Mouse (Mus musculus): ENCODE measurements around the gene Dync2li1. TPM values are rescaled to one million over a fixed set of nuclear protein-coding genes. Genes with fewer than 3 reads are reported as not detected.

Gene Dync2li1
- polyA plus RNA-seq, 1 experiment from 2014 or later: 33.5 TPM

GRCm38 (mm10) chr17:84675951-84676366 lies 49.7 kb downstream of the Dync2li1 start, which contains the start of gene Abcg8:
Abcg8 (plus strand) TSS chr17:84676302.
- Histone ChIP-seq H3K27ac (no peak within 1 kb of the TSS), H3K9ac (peak within 1 kb of the TSS; percentile 4; the same call in 1 of the 2 replicates), H3K27me3 (replicated peaks) (peaks cover 14% of the 10 kb centered on the region), H3K36me3 (replicated peaks) (no peaks in the 10 kb centered on the region), H3K4me1 (peaks cover 25% of the 10 kb centered on the region), H3K4me2 (peak within 1 kb of the TSS; percentile 59), H3K4me3 (peak within 1 kb of the TSS; percentile 33), H3K9me3 (no peaks in the 10 kb centered on the region)
- ATAC-seq (replicated peaks): peak; percentile 60; the same call in 1 of the 2 replicates
- 2% methylated on average over 24 of the region's 24 CpGs for WGBS

- Histone ChIP-seq H3K27me3 (replicated peaks) (peaks cover 14% of the 10 kb centered on the region), H3K4me1 (peaks cover 25% of the 10 kb centered on the region), H3K9ac (no peak overlapping the region), H3K27ac (no peak overlapping the region), H3K36me3 (replicated peaks) (no peaks in the 10 kb centered on the region), H3K4me2 (no peak overlapping the region), H3K4me3 (no peak overlapping the region), H3K9me3 (no peaks in the 10 kb centered on the region)
- no peak for ATAC-seq (replicated peaks)
- WGBS: 91% methylated on average over 11 of the region's 11 CpGs
Measured at GRCm38 (mm10) chr17:84677595-84677994, 51.3 kb downstream of the Dync2li1 start.

GRCm38 (mm10) chr17:84681670-84682069 lies 55.4 kb downstream of the Dync2li1 start:
- 78% methylated on average over 3 of the region's 3 CpGs for WGBS
- no peaks in the 10 kb centered on the region for H3K36me3 ChIP-seq (replicated peaks)
- no peaks in the 10 kb centered on the region for H3K27me3 ChIP-seq (replicated peaks)
- no peak overlapping the region for H3K4me3 ChIP-seq
- H3K9ac ChIP-seq: no peak overlapping the region
- ATAC-seq (replicated peaks): no peak
- no peak overlapping the region for H3K27ac ChIP-seq
- no peaks in the 10 kb centered on the region for H3K9me3 ChIP-seq
- H3K4me1 ChIP-seq: no peaks in the 10 kb centered on the region
- H3K4me2 ChIP-seq: no peak overlapping the region

- Histone ChIP-seq H3K4me2 (no peak within 1 kb of the TSS), H3K4me3 (no peak within 1 kb of the TSS), H3K9me3 (no peaks in the 10 kb centered on the region), H3K27me3 (replicated peaks) (no peaks in the 10 kb centered on the region), H3K9ac (no peak within 1 kb of the TSS), H3K4me1 (no peaks in the 10 kb centered on the region), H3K36me3 (replicated peaks) (no peaks in the 10 kb centered on the region), H3K27ac (no peak within 1 kb of the TSS)
- ATAC-seq (replicated peaks): no peak
- WGBS: 80% methylated on average over 18 of the region's 18 CpGs
Measured at GRCm38 (mm10) chr17:84682734-84683717, 56.7 kb downstream of the Dync2li1 start, which contains the start of gene Abcg5. Abcg5 (minus strand) TSS chr17:84683011.

- H3K27ac ChIP-seq: no peak overlapping the region
- H3K4me2 ChIP-seq: no peak overlapping the region
- H3K36me3 ChIP-seq (replicated peaks): no peaks in the 10 kb centered on the region
- H3K9ac ChIP-seq: no peak overlapping the region
- no peaks in the 10 kb centered on the region for H3K9me3 ChIP-seq
- no peak overlapping the region for H3K4me3 ChIP-seq
- H3K4me1 ChIP-seq: no peaks in the 10 kb centered on the region
- H3K27me3 ChIP-seq (replicated peaks): no peaks in the 10 kb centered on the region
- ATAC-seq (replicated peaks): no peak
- 49% methylated on average over 6 of the region's 6 CpGs for WGBS
Measured at GRCm38 (mm10) chr17:84684284-84684683, 58.0 kb downstream of the Dync2li1 start.

GRCm38 (mm10) chr17:84685286-84685685 lies 59.0 kb downstream of the Dync2li1 start:
- no peaks in the 10 kb centered on the region for H3K9me3 ChIP-seq
- no peaks in the 10 kb centered on the region for H3K36me3 ChIP-seq (replicated peaks)
- no peak overlapping the region for H3K9ac ChIP-seq
- no peaks in the 10 kb centered on the region for H3K4me1 ChIP-seq
- ATAC-seq (replicated peaks): no peak
- H3K27me3 ChIP-seq (replicated peaks): no peaks in the 10 kb centered on the region
- H3K4me3 ChIP-seq: no peak overlapping the region
- no peak overlapping the region for H3K27ac ChIP-seq
- 86% methylated on average over 4 of the region's 4 CpGs for WGBS
- no peak overlapping the region for H3K4me2 ChIP-seq

GRCm38 (mm10) chr17:84687994-84688393 lies 61.7 kb downstream of the Dync2li1 start:
- Histone ChIP-seq H3K4me2 (no peak overlapping the region), H3K9me3 (no peaks in the 10 kb centered on the region), H3K27me3 (replicated peaks) (no peaks in the 10 kb centered on the region), H3K4me3 (no peak overlapping the region), H3K27ac (no peak overlapping the region), H3K36me3 (replicated peaks) (no peaks in the 10 kb centered on the region), H3K4me1 (no peaks in the 10 kb centered on the region), H3K9ac (no peak overlapping the region)
- no peak for ATAC-seq (replicated peaks)
- 70% methylated on average over 5 of the region's 5 CpGs for WGBS

- no peak overlapping the region for H3K4me3 ChIP-seq
- H3K36me3 ChIP-seq (replicated peaks): no peaks in the 10 kb centered on the region
- no peaks in the 10 kb centered on the region for H3K27me3 ChIP-seq (replicated peaks)
- no peaks in the 10 kb centered on the region for H3K4me1 ChIP-seq
- WGBS: 94% methylated on average over 11 of the region's 11 CpGs
- no peak overlapping the region for H3K4me2 ChIP-seq
- H3K9ac ChIP-seq: no peak overlapping the region
- no peak for ATAC-seq (replicated peaks)
- H3K9me3 ChIP-seq: no peaks in the 10 kb centered on the region
- H3K27ac ChIP-seq: no peak overlapping the region
Measured at GRCm38 (mm10) chr17:84688834-84689233, 62.5 kb downstream of the Dync2li1 start.

GRCm38 (mm10) chr17:84689316-84689715 lies 63.0 kb downstream of the Dync2li1 start:
- Histone ChIP-seq H3K4me3 (no peak overlapping the region), H3K4me2 (no peak overlapping the region), H3K27ac (no peak overlapping the region), H3K9ac (no peak overlapping the region), H3K27me3 (replicated peaks) (no peaks in the 10 kb centered on the region), H3K9me3 (no peaks in the 10 kb centered on the region), H3K4me1 (no peaks in the 10 kb centered on the region), H3K36me3 (replicated peaks) (no peaks in the 10 kb centered on the region)
- ATAC-seq (replicated peaks): no peak
- 86% methylated on average over 5 of the region's 5 CpGs for WGBS

GRCm38 (mm10) chr17:84690111-84690510 lies 63.8 kb downstream of the Dync2li1 start:
- no peak for ATAC-seq (replicated peaks)
- Histone ChIP-seq H3K9me3 (no peaks in the 10 kb centered on the region), H3K4me1 (no peaks in the 10 kb centered on the region), H3K9ac (no peak overlapping the region), H3K4me3 (no peak overlapping the region), H3K4me2 (no peak overlapping the region), H3K36me3 (replicated peaks) (no peaks in the 10 kb centered on the region), H3K27me3 (replicated peaks) (no peaks in the 10 kb centered on the region), H3K27ac (no peak overlapping the region)
- 88% methylated on average over 5 of the region's 5 CpGs for WGBS

- Histone ChIP-seq H3K9me3 (no peaks in the 10 kb centered on the region), H3K36me3 (replicated peaks) (no peaks in the 10 kb centered on the region), H3K4me3 (no peak overlapping the region), H3K27ac (no peak overlapping the region), H3K27me3 (replicated peaks) (no peaks in the 10 kb centered on the region), H3K4me2 (no peak overlapping the region), H3K4me1 (no peaks in the 10 kb centered on the region), H3K9ac (no peak overlapping the region)
- no peak for ATAC-seq (replicated peaks)
- whole genome bisulfite sequencing: 69% methylated on average over 2 of the region's 2 CpGs
Measured at GRCm38 (mm10) chr17:84693741-84694140, 67.4 kb downstream of the Dync2li1 start.

GRCm38 (mm10) chr17:84696537-84696936 lies 70.2 kb downstream of the Dync2li1 start:
- Histone ChIP-seq H3K9ac (no peak overlapping the region), H3K36me3 (replicated peaks) (no peaks in the 10 kb centered on the region), H3K4me1 (no peaks in the 10 kb centered on the region; the same call in 1 of the 2 replicates), H3K4me2 (no peak overlapping the region), H3K27ac (no peak overlapping the region), H3K27me3 (replicated peaks) (no peaks in the 10 kb centered on the region), H3K9me3 (no peaks in the 10 kb centered on the region), H3K4me3 (no peak overlapping the region)
- WGBS: 74% methylated on average over 6 of the region's 6 CpGs
- no peak for ATAC-seq (replicated peaks)

All from midbrain, embryonic 15.5 days (tissue).